Mouse (Mus musculus): ENCODE measurements at regions not wholly inside any gene's neighbourhood (a gene's known extent, or its start where the extent isn't known, plus 50 kb on each side); places are given as distances from the start of the nearest gene placed in this dataset.
A peak's percentile ranks its signal among the peaks of the same experiment; 100 is the strongest.

DNA sequence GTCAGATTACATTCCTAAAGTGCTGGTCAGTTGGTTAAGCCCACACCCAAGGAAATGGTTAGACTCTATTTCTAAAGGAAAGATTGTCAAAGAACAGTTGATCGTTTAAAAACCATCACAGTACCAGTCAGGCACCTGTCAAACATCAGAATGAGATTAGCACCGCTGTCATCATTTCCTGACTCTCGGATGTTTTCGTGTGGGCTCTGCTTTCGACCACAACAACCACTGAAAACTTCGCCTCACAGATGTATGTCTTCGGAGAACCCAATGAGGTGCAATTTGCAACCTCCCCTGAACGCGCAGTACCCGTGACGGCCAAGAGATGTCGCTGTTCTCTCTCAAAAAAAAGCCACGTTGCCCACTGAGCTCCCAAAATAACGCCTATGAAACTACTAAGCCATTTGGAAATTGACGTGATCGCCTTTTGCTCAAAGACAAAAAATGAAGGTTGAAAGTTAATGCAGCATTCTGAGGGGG is 102.6 kb upstream of the Cxadr start:
- Histone ChIP-seq H3K4me1 (ENCODE audit: control insufficient read depth, insufficient read depth, low read length) (no peaks in the 10 kb centered on the region), H3K4me3 (ENCODE audit: low read depth, low read length) (no peak overlapping the region), H3K9ac (ENCODE audit: low read length) (no peak overlapping the region), H3K27ac (ENCODE audit: low read depth, low read length) (no peak overlapping the region), H3K36me3 (ENCODE audit: control insufficient read depth, insufficient read depth, low read length) (no peaks in the 10 kb centered on the region), H3K9me3 (ENCODE audit: control insufficient read depth, low read length) (no peaks in the 10 kb centered on the region), H3K4me2 (ENCODE audit: low read depth) (no peak overlapping the region), H3K27me3 (ENCODE audit: control insufficient read depth, insufficient read depth, low read length) (no peaks in the 10 kb centered on the region)
- WGBS: 12% methylated on average over 16 of the region's 16 CpGs
- DNase-seq (ENCODE audit: low spot score) (peak; percentile 81), ATAC-seq (ENCODE audit: insufficient read depth, low FRiP score, low TSS enrichment) (no peak)

DNA sequence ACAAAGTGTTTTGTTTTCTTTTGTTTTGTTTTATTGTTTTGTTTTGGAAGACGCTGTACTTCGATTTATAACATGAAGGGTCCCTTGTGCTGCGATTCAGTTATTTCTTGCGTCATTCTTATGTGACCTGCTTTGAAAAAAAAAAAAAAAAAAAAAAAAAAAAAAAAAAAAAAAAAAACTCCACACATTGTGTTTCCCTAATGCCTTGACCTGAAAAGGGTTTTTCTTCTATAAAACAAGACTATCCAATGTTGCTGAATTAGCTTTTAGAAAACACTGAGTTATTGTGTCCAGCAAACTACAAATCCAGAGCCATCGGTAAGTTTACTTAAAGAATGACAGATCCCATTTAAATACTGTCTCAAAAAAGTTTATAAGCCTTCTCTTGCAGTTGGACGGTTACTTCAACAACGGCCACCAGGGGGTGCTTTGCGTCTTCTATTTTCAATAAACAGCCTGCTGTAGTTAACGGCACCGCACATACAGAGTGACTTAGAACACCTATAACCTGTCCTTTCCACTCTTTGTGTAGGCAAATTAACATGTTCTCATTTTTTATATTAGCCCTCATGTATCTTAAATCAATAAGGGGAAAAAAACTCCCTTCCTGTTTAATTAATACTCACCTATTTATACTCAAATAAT is 103.9 kb upstream of the Cxadr start:
- Histone ChIP-seq H3K27me3 (ENCODE audit: control insufficient read depth, insufficient read depth, low read length) (no peaks in the 10 kb centered on the region), H3K27ac (ENCODE audit: low read depth, low read length) (no peak overlapping the region), H3K4me3 (ENCODE audit: low read depth, low read length) (no peak overlapping the region), H3K9ac (ENCODE audit: low read length) (no peak overlapping the region), H3K4me1 (ENCODE audit: control insufficient read depth, insufficient read depth, low read length) (no peaks in the 10 kb centered on the region), H3K4me2 (ENCODE audit: low read depth) (no peak overlapping the region), H3K36me3 (ENCODE audit: control insufficient read depth, insufficient read depth, low read length) (no peaks in the 10 kb centered on the region), H3K9me3 (ENCODE audit: control insufficient read depth, low read length) (no peaks in the 10 kb centered on the region)
- DNase-seq (ENCODE audit: low spot score) (peak; percentile 86), ATAC-seq (ENCODE audit: insufficient read depth, low FRiP score, low TSS enrichment) (peak; percentile 65; the same call in 1 of the 2 replicates)
- WGBS: 19% methylated on average over 10 of the region's 10 CpGs

DNA sequence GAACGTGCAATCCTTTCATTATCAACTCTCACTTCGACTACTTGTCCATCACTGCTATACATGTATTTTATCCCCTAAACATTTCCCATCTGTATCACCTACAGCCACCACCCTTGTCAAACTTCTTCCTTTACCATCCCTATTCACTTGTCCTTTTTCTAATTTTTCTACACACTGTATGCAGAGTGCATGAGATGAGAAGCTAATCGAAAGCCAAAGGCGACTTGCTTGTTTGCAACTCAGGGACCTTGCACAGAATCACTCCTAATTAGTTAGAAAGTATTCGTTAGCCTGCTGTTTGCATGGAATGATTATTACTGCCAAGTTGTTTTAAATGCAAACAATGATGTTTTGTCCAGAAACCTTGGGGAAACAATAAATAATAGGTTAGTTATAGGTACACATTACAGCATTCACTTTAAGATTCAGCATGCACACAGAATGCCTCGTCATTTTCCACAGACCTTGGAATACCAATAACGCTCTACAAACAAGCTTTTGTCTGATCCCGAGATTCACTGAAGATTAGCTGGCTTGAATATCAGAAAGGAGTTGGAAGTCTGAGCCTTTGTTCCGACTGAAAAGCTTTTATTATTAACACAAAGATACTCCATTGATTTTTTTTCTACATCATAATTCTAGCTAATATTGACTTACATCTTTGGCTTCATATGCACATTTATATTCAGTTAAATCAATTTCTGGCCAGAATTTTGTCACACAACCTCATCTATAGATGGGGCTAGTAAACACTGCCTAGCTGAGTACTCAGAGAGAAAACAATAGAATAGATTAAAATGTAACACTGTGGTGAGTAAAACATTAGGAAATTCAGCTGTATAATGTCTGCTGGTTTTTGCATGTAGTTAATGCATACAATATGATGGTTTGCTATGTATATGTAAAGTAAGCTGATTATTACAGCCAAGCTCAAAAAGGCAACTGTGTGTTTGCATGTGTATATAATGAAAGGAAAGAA is 130.4 kb upstream of the Cxadr start:
- Histone ChIP-seq H3K36me3 (ENCODE audit: control insufficient read depth, insufficient read depth, low read length) (no peaks in the 10 kb centered on the region), H3K27ac (ENCODE audit: low read depth, low read length) (no peak overlapping the region), H3K9ac (ENCODE audit: low read length) (no peak overlapping the region), H3K4me1 (ENCODE audit: control insufficient read depth, insufficient read depth, low read length) (no peaks in the 10 kb centered on the region), H3K4me3 (ENCODE audit: low read depth, low read length) (no peak overlapping the region), H3K4me2 (ENCODE audit: low read depth) (no peak overlapping the region), H3K27me3 (ENCODE audit: control insufficient read depth, insufficient read depth, low read length) (no peaks in the 10 kb centered on the region), H3K9me3 (ENCODE audit: control insufficient read depth, low read length) (no peaks in the 10 kb centered on the region)
- DNase-seq (ENCODE audit: low spot score) (no peak), ATAC-seq (ENCODE audit: insufficient read depth, low FRiP score, low TSS enrichment) (no peak)
- WGBS: 80% methylated on average over 9 of the region's 9 CpGs

DNA sequence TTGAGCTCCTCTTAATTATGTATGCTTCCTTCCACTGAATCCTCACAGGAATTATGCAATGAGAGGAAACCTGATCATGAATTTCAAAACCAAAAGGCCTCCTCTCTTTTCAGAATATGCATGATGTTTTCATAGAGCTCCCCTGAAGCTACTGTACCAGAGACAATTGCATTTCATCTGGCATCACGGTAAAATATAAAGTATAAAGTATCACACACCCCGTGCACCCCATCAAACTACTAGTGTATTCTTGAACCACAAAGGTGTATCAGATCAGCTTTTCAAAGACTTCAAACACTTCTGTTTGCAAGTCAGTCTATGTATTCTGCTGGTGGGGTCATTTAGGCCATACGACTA is 144.4 kb upstream of the Cxadr start:
- Histone ChIP-seq H3K4me2 (ENCODE audit: low read depth) (no peak overlapping the region), H3K9me3 (ENCODE audit: control insufficient read depth, low read length) (no peaks in the 10 kb centered on the region), H3K9ac (ENCODE audit: low read length) (no peak overlapping the region), H3K36me3 (ENCODE audit: control insufficient read depth, insufficient read depth, low read length) (no peaks in the 10 kb centered on the region), H3K4me1 (ENCODE audit: control insufficient read depth, insufficient read depth, low read length) (no peaks in the 10 kb centered on the region), H3K27me3 (ENCODE audit: control insufficient read depth, insufficient read depth, low read length) (no peaks in the 10 kb centered on the region), H3K27ac (ENCODE audit: low read depth, low read length) (no peak overlapping the region), H3K4me3 (ENCODE audit: low read depth, low read length) (no peak overlapping the region)
- 73% methylated on average over 3 of the region's 3 CpGs for WGBS
- ATAC-seq (ENCODE audit: insufficient read depth, low FRiP score, low TSS enrichment) (no peak), DNase-seq (ENCODE audit: low spot score) (no peak)

DNA sequence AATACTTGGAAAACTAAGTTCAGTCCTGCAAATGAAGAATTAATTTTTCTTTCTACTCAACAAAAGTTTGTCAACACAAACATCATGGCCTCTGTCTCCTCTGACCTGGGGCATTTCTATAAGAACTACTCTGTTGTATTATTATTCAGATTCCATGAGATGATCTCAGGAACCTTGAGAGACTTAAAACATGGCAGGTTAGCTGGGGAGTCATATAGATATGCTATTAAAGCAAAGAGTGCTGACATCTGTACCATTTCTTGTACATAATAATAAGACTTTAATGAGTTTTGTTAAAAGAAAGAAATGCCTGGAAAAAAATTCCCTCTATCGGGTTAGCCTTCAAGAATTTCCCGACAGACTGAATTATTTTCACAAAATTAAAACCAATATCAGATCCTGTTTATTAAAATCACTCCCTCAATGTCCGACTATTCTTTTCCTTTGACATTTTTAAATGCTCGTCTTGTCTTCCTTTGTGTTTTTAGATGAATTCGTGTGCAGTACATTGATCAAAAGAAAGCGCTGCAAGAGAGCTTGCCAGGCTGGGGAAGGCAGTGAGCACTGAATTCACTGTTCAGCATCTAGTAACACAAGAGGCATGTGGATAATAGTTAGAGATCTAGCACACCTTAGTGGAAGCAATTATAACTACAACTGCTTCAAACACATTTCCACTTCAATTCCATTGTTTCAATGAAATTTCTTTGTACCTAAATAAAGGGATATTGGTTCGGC is 145.0 kb upstream of the Cxadr start:
- H3K27ac ChIP-seq (ENCODE audit: low read depth, low read length): no peak overlapping the region

DNA sequence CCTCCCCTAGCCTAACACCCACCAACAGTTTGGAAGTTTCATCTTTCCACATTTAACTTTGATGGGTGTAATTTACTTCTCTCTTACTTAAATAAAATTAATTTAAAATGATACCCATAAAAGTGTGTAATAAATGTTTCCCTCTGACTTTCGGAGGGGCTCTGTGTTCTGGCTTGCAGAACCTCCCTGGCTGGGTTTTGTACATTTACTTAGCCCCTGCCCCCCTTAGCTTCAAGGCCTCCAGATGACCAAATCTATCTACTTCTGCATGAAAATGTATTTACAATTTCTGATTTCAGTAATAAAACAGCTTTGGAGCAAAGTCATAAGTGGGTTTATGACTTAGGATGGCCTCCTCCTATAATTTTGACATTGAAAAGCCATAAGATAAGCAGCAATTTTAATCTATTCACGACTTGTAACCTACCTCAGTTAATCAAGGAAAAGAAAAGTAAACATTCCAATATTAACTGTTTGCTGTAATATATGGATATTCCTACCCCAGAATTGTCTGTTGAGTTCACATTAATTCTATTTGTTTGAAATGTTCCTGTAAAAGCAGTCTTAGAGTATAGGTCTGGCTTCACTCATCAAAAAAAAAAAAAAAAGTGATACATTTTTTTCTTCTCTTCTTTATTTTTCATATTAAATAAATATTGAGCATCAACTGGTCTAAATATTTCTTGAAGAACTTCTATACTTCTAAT is 147.2 kb upstream of the Cxadr start:
- WGBS: 82% methylated on average over 2 of the region's 2 CpGs
- no peak overlapping the region for H3K9ac ChIP-seq (ENCODE audit: low read length)
- no peak overlapping the region for H3K4me2 ChIP-seq (ENCODE audit: low read depth)
- H3K4me1 ChIP-seq (ENCODE audit: control insufficient read depth, insufficient read depth, low read length): no peaks in the 10 kb centered on the region
- H3K4me3 ChIP-seq (ENCODE audit: low read depth, low read length): no peak overlapping the region
- DNase-seq (ENCODE audit: low spot score): no peak
- no peaks in the 10 kb centered on the region for H3K36me3 ChIP-seq (ENCODE audit: control insufficient read depth, insufficient read depth, low read length)
- no peak overlapping the region for H3K27ac ChIP-seq (ENCODE audit: low read depth, low read length)
- ATAC-seq (ENCODE audit: insufficient read depth, low FRiP score, low TSS enrichment): no peak
- H3K27me3 ChIP-seq (ENCODE audit: control insufficient read depth, insufficient read depth, low read length): no peaks in the 10 kb centered on the region
- no peaks in the 10 kb centered on the region for H3K9me3 ChIP-seq (ENCODE audit: control insufficient read depth, low read length)

More for the DNA sequence above, 145.0 kb upstream of the Cxadr start:
- no peak overlapping the region for H3K4me3 ChIP-seq (ENCODE audit: low read depth, low read length)
- no peaks in the 10 kb centered on the region for H3K36me3 ChIP-seq (ENCODE audit: control insufficient read depth, insufficient read depth, low read length)
- no peak overlapping the region for H3K4me2 ChIP-seq (ENCODE audit: low read depth)
- no peak overlapping the region for H3K9ac ChIP-seq (ENCODE audit: low read length)
- WGBS: 47% methylated on average over 7 of the region's 7 CpGs
- no peaks in the 10 kb centered on the region for H3K4me1 ChIP-seq (ENCODE audit: control insufficient read depth, insufficient read depth, low read length)
- no peaks in the 10 kb centered on the region for H3K9me3 ChIP-seq (ENCODE audit: control insufficient read depth, low read length)
- H3K27me3 ChIP-seq (ENCODE audit: control insufficient read depth, insufficient read depth, low read length): no peaks in the 10 kb centered on the region
- ATAC-seq (ENCODE audit: insufficient read depth, low FRiP score, low TSS enrichment) (peak; percentile 78), DNase-seq (ENCODE audit: low spot score) (peak; percentile 37)

DNA sequence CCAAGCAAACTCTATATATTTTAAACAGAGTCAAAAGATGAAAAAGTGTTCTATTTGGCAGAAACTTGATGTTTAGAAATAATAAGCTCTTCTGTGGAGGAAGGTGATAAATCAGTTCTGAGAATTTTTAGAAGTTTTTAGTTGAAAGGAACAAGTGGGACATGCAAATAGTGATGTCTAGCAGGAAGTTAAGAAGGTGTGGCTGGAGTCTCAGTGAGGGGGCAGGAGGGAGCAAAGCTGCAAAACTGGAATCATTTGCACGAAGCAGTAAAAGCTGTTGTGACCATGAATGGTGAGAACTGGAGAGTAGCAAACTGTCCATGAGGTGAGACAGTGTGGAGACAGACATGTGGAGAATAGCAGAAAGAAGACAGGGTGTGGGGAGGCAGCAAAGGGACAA is 157.1 kb upstream of the Cxadr start:
- no peak overlapping the region for H3K4me2 ChIP-seq (ENCODE audit: low read depth)
- ATAC-seq (ENCODE audit: insufficient read depth, low FRiP score, low TSS enrichment) (no peak), DNase-seq (ENCODE audit: low spot score) (no peak)
- WGBS: 86% methylated on average over 1 of the region's 1 CpGs
- H3K4me3 ChIP-seq (ENCODE audit: low read depth, low read length): no peak overlapping the region
- H3K9me3 ChIP-seq (ENCODE audit: control insufficient read depth, low read length): no peaks in the 10 kb centered on the region
- H3K27ac ChIP-seq (ENCODE audit: low read depth, low read length): no peak overlapping the region
- no peaks in the 10 kb centered on the region for H3K36me3 ChIP-seq (ENCODE audit: control insufficient read depth, insufficient read depth, low read length)
- no peaks in the 10 kb centered on the region for H3K27me3 ChIP-seq (ENCODE audit: control insufficient read depth, insufficient read depth, low read length)
- no peaks in the 10 kb centered on the region for H3K4me1 ChIP-seq (ENCODE audit: control insufficient read depth, insufficient read depth, low read length)
- no peak overlapping the region for H3K9ac ChIP-seq (ENCODE audit: low read length)

DNA sequence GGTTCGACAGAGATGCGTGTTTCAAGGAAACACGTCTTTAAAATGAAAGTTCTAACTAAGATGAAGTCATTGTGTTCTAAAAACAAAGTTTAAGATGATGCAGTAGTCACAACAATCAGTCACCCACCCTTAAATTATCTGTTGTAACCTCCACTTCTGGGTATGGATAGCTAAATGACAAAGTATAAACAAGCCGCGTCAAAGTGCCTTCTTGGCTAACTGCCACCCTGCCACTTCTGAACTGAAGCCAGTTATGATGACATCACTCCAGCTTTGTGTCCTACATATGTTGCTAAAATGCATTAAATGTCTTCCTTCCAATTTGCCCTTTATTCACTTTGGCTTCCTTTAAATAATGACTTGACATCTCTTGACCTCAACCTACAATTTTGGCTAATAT is 165.8 kb upstream of the Cxadr start:
- no peak for DNase-seq (ENCODE audit: low spot score)
- WGBS: 93% methylated on average over 5 of the region's 5 CpGs

More for the DNA sequence above, 165.8 kb upstream of the Cxadr start:
- H3K4me1 ChIP-seq (ENCODE audit: control insufficient read depth, insufficient read depth, low read length): no peaks in the 10 kb centered on the region
- H3K4me3 ChIP-seq (ENCODE audit: low read depth, low read length): no peak overlapping the region
- no peak overlapping the region for H3K4me2 ChIP-seq (ENCODE audit: low read depth)
- no peaks in the 10 kb centered on the region for H3K27me3 ChIP-seq (ENCODE audit: control insufficient read depth, insufficient read depth, low read length)
- H3K27ac ChIP-seq (ENCODE audit: low read depth, low read length): no peak overlapping the region
- ATAC-seq (ENCODE audit: insufficient read depth, low FRiP score, low TSS enrichment): no peak
- H3K9ac ChIP-seq (ENCODE audit: low read length): no peak overlapping the region
- H3K36me3 ChIP-seq (ENCODE audit: control insufficient read depth, insufficient read depth, low read length): no peaks in the 10 kb centered on the region
- H3K9me3 ChIP-seq (ENCODE audit: control insufficient read depth, low read length): no peaks in the 10 kb centered on the region
